Mouse (Mus musculus): ENCODE data around the gene Chst5. TPM values are rescaled to one million over a fixed set of nuclear protein-coding genes. Genes with fewer than 3 reads are reported as not detected.
"Not testable (repeated sequence)": the region's sequence is repeated elsewhere in the genome, so short reads cannot be mapped to it uniquely, and the experiment has no call there.

The Chst5 gene
- polyA plus RNA-seq, 1 experiment: 0.70 TPM

- 9% methylated on average over 4 of the region's 4 CpGs for WGBS
- Histone ChIP-seq H3K4me1 (ENCODE audit: control insufficient read depth, insufficient read depth, low read length) (peaks cover 2% of the 10 kb centered on the region; the same call in 1 of the 2 replicates), H3K4me3 (replicated peaks; ENCODE audit: control insufficient read depth, low read depth, low read length) (no peak overlapping the region), H3K27ac (ENCODE audit: control insufficient read depth, insufficient read depth, low read depth, low read length, poor library complexity) (no peak overlapping the region; the same call in 1 of the 2 replicates)
- TF ChIP-seq CTCF (IDR thresholded peaks at IDR 0.05; ENCODE audit: control insufficient read depth, insufficient read depth, low read length) (no peak), POLR2A (IDR thresholded peaks at IDR 0.05; ENCODE audit: borderline replicate concordance, control insufficient read depth, low read depth, low read length) (no peak)
Measured at GRCm38 (mm10) chr8:111863280-111863679, 47.0 kb downstream of the Chst5 start.

GRCm38 (mm10) chr8:111855977-111856376, 54.3 kb downstream of the Chst5 start:
- H3K4me1 ChIP-seq (ENCODE audit: control insufficient read depth, insufficient read depth, low read length): no peaks in the 10 kb centered on the region
- 84% methylated on average over 12 of the region's 12 CpGs for WGBS
- no peak overlapping the region for H3K27ac ChIP-seq (ENCODE audit: control insufficient read depth, insufficient read depth, low read depth, low read length, poor library complexity)
- no peak for TF ChIP-seq POLR2A (IDR thresholded peaks at IDR 0.05; ENCODE audit: borderline replicate concordance, control insufficient read depth, low read depth, low read length)
- TF ChIP-seq CTCF (IDR thresholded peaks at IDR 0.05; ENCODE audit: control insufficient read depth, insufficient read depth, low read length): no peak
- H3K4me3 ChIP-seq (replicated peaks; ENCODE audit: control insufficient read depth, low read depth, low read length): no peak overlapping the region

GRCm38 (mm10) chr8:111853861-111854501, 56.3 kb downstream of the Chst5 start, which contains the start of gene Cfdp1:
Cfdp1 (minus strand) TSS chr8:111854291.
- TF ChIP-seq CTCF (IDR thresholded peaks at IDR 0.05; ENCODE audit: control insufficient read depth, insufficient read depth, low read length) (peak; percentile 15; the same call in 1 of the 2 replicates), POLR2A (IDR thresholded peaks at IDR 0.05; ENCODE audit: borderline replicate concordance, control insufficient read depth, low read depth, low read length) (peak; percentile 71; the same call in 1 of the 2 replicates)
- Histone ChIP-seq H3K4me1 (ENCODE audit: control insufficient read depth, insufficient read depth, low read length) (peaks cover 1% of the 10 kb centered on the region; the same call in 1 of the 2 replicates), H3K4me3 (replicated peaks; ENCODE audit: control insufficient read depth, low read depth, low read length) (peak within 1 kb of the TSS; percentile 90), H3K27ac (ENCODE audit: control insufficient read depth, insufficient read depth, low read depth, low read length, poor library complexity) (no peak within 1 kb of the TSS; the same call in 1 of the 2 replicates)
- WGBS: under 1% methylated on average over 53 of the region's 53 CpGs

- H3K27ac ChIP-seq (ENCODE audit: control insufficient read depth, insufficient read depth, low read depth, low read length, poor library complexity); H3K4me3 ChIP-seq (replicated peaks; ENCODE audit: control insufficient read depth, low read depth, low read length); H3K4me1 ChIP-seq (ENCODE audit: control insufficient read depth, insufficient read depth, low read length): not testable (repeated sequence)
- 62% methylated on average over 12 of the region's 12 CpGs for WGBS
Measured at GRCm38 (mm10) chr8:111853219-111853618, 57.0 kb downstream of the Chst5 start.

GRCm38 (mm10) chr8:111846746-111847145, 63.5 kb downstream of the Chst5 start:
- Histone ChIP-seq H3K4me3 (replicated peaks; ENCODE audit: control insufficient read depth, low read depth, low read length) (no peak overlapping the region), H3K27ac (ENCODE audit: control insufficient read depth, insufficient read depth, low read depth, low read length, poor library complexity) (no peak overlapping the region), H3K4me1 (ENCODE audit: control insufficient read depth, insufficient read depth, low read length) (peaks cover 1% of the 10 kb centered on the region; the same call in 1 of the 2 replicates)
- TF ChIP-seq CTCF (IDR thresholded peaks at IDR 0.05; ENCODE audit: control insufficient read depth, insufficient read depth, low read length): no peak
- TF ChIP-seq POLR2A (IDR thresholded peaks at IDR 0.05; ENCODE audit: borderline replicate concordance, control insufficient read depth, low read depth, low read length): no peak
- WGBS: 91% methylated on average over 6 of the region's 6 CpGs

Other genes with a start within 250 kb of the Chst5 start
- gene Ctrb1, start 219.4 kb downstream of the Chst5 start, polyA plus RNA-seq (2011; ENCODE audit: insufficient read depth, insufficient read length, low replicate concordance, missing spikeins): not detected in 2 replicates
- gene Bcar1, start 166.6 kb downstream of the Chst5 start, polyA plus RNA-seq (2011; ENCODE audit: insufficient read depth, insufficient read length, low replicate concordance, missing spikeins): 2.7 and 4.1 TPM in 2 replicates
- gene Cfdp1, start 56.2 kb downstream of the Chst5 start, polyA plus RNA-seq (2011; ENCODE audit: insufficient read depth, insufficient read length, low replicate concordance, missing spikeins): 48.8 and 116 TPM in 2 replicates
- 2.1 and 5.0 TPM in 2 replicates for gene Tmem170, start 33.7 kb downstream of the Chst5 start, polyA plus RNA-seq (2011; ENCODE audit: insufficient read depth, insufficient read length, low replicate concordance, missing spikeins)
- gene Tmem231, start 23.4 kb upstream of the Chst5 start, polyA plus RNA-seq (2011; ENCODE audit: insufficient read depth, insufficient read length, low replicate concordance, missing spikeins): 2.4 TPM in 1 of 2 replicates, not detected in the other
- gene Gabarapl2, start 30.3 kb upstream of the Chst5 start, polyA plus RNA-seq (2011; ENCODE audit: insufficient read depth, insufficient read length, low replicate concordance, missing spikeins): 84.5 and 93.5 TPM in 2 replicates
- gene Adat1, start 81.9 kb upstream of the Chst5 start, polyA plus RNA-seq (2011; ENCODE audit: insufficient read depth, insufficient read length, low replicate concordance, missing spikeins): 2.5 and 3.3 TPM in 2 replicates
- gene Kars, start 100.9 kb upstream of the Chst5 start, polyA plus RNA-seq (2011; ENCODE audit: insufficient read depth, insufficient read length, low replicate concordance, missing spikeins): 33.7 and 50.7 TPM in 2 replicates
- gene Terf2ip, start 101.0 kb upstream of the Chst5 start, polyA plus RNA-seq (2011; ENCODE audit: insufficient read depth, insufficient read length, low replicate concordance, missing spikeins): 5.6 and 5.9 TPM in 2 replicates
- gene Gm6793, start 104.6 kb upstream of the Chst5 start, polyA plus RNA-seq (2011; ENCODE audit: insufficient read depth, insufficient read length, low replicate concordance, missing spikeins): not detected in 2 replicates